Mouse (Mus musculus) left cerebral cortex, adult 2 months (tissue): ENCODE results near the gene Map1lc3b. TPM values are rescaled to one million over a fixed set of nuclear protein-coding genes. Genes with fewer than 3 reads are reported as not detected.
A peak's percentile ranks its signal among the peaks of the same experiment; 100 is the strongest.

Experiments
- DNase-seq, 2 experiments: peaks; one replicate each; pipeline ENCODE4 v3.0.0; 2021 to 2022; ENCODE audit warnings: low spot score in 2 of 2, mixed read lengths in 1 of 2; ENCODE audit errors: extremely low spot score in 1 of 2
- H3K27ac ChIP-seq: fragments of 200-600 bp; 2 replicates; pipeline ENCODE4 v1.8.1; 2022
- H3K4me3 ChIP-seq: fragments of 200-600 bp; 2 replicates; pipeline ENCODE4 v1.8.1; 2022
- CTCF ChIP-seq: fragments of 200-600 bp; IDR thresholded peaks from 2 replicates; pipeline ENCODE4 v1.8.1; 2022; ENCODE audit warnings: antibody characterized with exemption, mild to moderate bottlenecking, moderate library complexity
- intact Hi-C: fragments of 180-260 bp; cut with DNase I; formaldehyde crosslinking; loops from one replicate; pipeline ENCODE4 v1.15.1; 2025
- long read RNA-seq, 2 experiments: library from polyadenylated mRNA; stranded (forward); transcript quantifications; one replicate each; pipeline ENCODE4 v2.0.0; 2021; ENCODE audit warnings: borderline mapping rate in 2 of 2
- total RNA-seq, 2 experiments: library from RNA; stranded (reverse); gene quantifications; 2 replicates each; pipeline ENCODE4 v1.2.3; 2021

The Map1lc3b gene
- 100 to 1,000 TPM; 178 to 181 TPM for total RNA-seq
- long read RNA-seq, experiment 1, full-length matches to known transcripts = 429 of 440 reads
- long read RNA-seq, experiment 1, partial matches to known transcripts = 11 of 440 reads
- long read RNA-seq, experiment 1, other reads (novel, unspliced or antisense) = 0 of 440 reads
- long read RNA-seq, experiment 2, transcript Map1lc3b-201 (4 exons, 2,532 nt) = major isoform, 272 of 283 reads
- long read RNA-seq, experiment 2, partial matches to known transcripts = 4 of 283 reads
- long read RNA-seq, experiment 2, other reads (novel, unspliced or antisense) = 3 of 283 reads

DNA sequence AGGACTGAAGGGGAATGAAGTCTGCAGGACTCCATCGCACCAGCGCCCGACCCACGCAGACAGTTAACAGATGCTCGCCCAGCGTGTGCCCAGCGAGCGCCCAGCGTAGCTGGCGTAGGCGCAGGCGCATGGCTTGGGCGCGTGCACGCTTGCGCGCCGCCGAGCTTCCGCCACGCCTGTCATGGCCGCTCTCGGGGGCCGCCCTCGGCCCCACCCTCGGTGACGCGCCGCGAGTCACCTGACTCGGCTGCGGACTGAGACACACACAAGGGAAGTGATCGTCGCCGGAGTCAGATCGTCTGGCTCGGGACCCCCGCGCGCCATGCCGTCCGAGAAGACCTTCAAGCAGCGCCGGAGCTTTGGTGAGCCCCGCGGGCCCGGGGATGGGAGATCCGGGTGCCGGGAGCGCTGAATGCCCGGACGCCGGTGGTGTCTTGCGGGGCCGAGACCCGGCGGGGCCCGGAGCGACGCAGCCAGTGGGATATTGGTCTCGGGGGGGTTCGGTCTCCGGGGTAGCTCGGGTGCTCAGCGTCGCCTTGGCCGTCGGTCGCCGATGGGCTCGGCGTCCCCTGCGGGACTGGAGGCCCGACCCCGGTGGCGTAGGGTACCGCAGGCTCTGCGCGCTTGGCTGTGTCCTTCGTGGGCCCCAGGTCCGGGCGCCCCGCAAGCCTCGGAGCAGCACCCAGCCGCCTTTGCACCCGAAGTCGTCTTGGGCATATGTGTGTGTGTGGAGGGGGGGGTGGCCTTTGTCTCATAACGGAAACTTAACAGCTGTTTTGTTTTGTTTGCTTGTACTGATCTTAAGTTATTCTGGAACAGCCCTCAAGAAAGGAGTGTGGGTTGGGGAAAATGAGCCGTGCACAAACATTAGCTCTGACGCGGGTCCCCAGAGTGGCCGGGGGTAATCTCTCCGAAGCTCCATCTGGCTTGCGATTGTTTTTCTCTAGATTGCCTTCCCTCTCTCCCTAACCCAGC, at the start of gene Map1lc3b:
Map1lc3b (plus strand) TSS at position 159 of the 975 bp plus-strand sequence.
- Histone ChIP-seq H3K27ac (peak within 1 kb of the TSS; percentile 92), H3K4me3 (peak within 1 kb of the TSS; percentile 99)
- peak; percentile 97 for DNase-seq
- TF ChIP-seq CTCF = no peak; the same call in 1 of the 2 replicates
- intact Hi-C loops = loop anchor here (10.0 kb wide), 1 partner anchor 314 kb away; the partner anchor contains the start of gene Slc7a5

DNA sequence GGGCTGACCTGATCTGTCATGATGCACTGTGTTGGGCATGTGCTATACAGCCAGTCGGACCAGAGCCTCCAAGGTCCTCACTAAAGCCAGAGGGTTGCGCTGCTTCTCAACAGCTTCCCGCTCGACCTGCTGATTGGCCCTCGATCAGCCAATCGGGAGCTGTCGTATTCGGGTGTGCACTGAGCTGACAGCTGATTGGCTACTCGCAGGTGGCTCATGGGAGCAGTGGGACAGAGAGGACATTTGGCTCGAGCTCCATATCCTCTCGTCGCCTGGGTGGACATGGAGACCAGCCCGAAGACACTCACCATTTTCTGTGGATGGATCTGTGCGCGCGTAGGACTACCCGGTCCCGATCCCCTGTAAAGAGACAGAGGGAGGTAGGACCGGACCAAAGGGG, 48.3 kb upstream of the Map1lc3b start:
- Histone ChIP-seq H3K27ac (no peak overlapping the region), H3K4me3 (no peak overlapping the region)
- TF ChIP-seq CTCF = no peak
- intact Hi-C loops = no loop called here
- no peak for DNase-seq

DNA sequence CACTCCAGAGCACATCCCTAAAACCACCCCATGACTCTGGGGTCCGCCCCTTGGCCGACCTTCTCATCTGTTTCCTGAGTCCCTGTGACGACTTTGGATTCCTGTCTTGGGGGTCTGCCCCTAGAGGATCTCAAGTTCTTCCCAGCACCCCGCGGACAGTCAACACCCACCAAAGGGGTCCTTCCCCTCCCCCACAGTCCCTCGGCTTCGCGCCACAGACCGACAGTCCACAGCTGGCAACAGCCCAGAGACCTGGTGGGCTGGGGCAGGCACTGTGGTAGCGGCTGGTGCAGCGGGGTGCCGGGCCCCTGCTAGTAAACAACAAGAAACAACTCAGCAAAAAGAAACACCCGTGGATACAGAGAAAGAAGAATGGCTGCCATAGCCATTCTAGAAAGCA, 47.3 kb upstream of the Map1lc3b start:
- TF ChIP-seq CTCF = no peak
- intact Hi-C loops = no loop called here
- no peak overlapping the region for H3K27ac ChIP-seq
- no peak overlapping the region for H3K4me3 ChIP-seq
- no peak for DNase-seq

DNA sequence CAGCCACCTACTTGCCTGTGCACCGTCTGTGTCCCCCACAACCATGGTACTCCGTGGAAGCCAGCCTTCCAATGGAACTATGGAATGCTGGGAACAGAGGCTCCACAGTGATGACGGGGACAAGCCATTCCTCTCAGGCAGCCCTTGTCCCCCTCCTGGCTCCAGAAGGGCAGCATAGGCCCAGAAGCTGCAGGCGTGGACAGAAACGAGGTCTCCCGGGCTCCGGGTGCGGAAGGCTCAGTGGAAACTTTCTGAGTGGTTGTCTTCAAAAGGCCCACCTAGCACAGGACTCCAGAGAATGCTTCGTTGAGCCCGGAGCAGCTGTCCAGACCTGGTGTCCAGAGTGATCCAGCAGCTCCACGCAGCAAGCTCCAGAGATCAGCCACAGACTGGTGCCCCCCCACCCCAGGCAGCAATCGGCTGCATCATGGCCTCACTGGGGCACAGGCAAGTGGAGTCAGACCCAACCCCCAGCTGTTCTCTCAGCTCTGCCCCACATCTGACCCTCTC, 45.8 kb upstream of the Map1lc3b start, which contains the start of gene 1700018B08Rik:
1700018B08Rik (minus strand) TSS at position 45 of the 510 bp plus-strand sequence.
- Histone ChIP-seq H3K27ac (no peak within 1 kb of the TSS), H3K4me3 (no peak within 1 kb of the TSS)
- no peak for DNase-seq
- intact Hi-C loops = no loop called here
- TF ChIP-seq CTCF = no peak

DNA sequence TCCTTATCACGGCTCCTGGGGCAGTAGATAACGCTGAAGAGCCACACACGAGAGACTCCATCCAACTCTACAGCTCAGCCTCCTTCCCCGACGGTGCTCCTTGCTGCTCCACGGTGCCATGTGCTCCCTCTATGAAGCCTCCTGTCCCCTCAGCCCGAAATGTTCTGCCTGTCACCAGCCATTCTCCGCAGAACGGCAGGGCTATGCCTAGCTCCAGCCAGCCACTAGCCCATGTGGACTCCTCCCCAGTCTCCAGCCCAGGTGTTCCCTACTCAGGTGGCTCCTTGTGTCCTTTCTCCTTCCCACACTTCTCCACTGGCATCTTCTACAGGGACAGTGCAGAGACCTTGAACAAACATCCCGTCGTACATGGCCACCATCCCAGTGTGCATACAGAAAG, 45.2 kb upstream of the Map1lc3b start:
- Histone ChIP-seq H3K4me3 (no peak overlapping the region), H3K27ac (no peak overlapping the region)
- no peak for TF ChIP-seq CTCF
- no peak for DNase-seq
- intact Hi-C loops = no loop called here

DNA sequence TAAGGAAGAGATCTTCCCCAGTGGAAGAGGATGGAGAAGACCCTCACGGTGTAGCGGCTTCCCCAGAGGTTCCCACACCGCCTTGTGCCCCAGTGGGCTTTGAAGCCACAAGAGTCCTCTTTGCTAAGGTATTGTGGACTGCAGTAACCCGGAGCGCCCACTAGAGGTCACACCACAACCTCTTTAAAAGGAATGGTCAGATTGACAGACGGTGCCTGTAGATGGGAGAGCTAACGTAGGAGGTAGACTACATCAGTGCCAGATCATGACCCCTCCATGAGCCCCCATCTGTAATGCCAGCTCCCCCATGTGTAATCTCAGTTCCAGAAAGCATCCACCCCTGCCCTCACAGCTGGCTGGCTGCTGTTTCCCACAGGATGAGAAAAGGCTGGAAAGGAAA, 43.0 kb upstream of the Map1lc3b start:
- no peak overlapping the region for H3K4me3 ChIP-seq
- intact Hi-C loops = loop anchor here (2.0 kb wide), 1 partner anchor 32 kb away; the partner anchor contains the start of gene Fbxo31
- peak; percentile 64 to 68 for DNase-seq
- TF ChIP-seq CTCF = peak; percentile 96
- no peak overlapping the region for H3K27ac ChIP-seq

DNA sequence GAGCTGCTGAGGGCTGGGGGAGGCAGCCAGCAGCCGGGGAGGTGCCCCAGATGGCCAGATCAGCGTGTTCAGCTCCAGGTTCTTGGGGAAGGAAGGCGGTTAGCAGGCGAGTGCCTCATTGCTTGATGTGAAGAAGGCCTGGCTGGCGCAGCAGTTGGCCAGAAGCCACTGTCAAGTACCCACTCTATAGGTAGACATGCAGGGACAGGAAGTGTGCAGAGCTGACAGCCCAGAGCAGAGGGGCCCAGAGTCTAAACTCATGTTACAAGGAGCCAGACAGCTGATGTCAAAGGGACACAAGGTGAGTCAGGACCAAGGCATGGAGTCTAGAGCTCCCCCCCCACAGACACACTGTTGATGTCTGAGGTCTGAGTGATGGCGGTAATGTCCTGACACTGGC, 40.1 kb upstream of the Map1lc3b start:
- no peak for DNase-seq
- H3K4me3 ChIP-seq = no peak overlapping the region
- no peak for TF ChIP-seq CTCF
- no peak overlapping the region for H3K27ac ChIP-seq
- intact Hi-C loops = no loop called here

DNA sequence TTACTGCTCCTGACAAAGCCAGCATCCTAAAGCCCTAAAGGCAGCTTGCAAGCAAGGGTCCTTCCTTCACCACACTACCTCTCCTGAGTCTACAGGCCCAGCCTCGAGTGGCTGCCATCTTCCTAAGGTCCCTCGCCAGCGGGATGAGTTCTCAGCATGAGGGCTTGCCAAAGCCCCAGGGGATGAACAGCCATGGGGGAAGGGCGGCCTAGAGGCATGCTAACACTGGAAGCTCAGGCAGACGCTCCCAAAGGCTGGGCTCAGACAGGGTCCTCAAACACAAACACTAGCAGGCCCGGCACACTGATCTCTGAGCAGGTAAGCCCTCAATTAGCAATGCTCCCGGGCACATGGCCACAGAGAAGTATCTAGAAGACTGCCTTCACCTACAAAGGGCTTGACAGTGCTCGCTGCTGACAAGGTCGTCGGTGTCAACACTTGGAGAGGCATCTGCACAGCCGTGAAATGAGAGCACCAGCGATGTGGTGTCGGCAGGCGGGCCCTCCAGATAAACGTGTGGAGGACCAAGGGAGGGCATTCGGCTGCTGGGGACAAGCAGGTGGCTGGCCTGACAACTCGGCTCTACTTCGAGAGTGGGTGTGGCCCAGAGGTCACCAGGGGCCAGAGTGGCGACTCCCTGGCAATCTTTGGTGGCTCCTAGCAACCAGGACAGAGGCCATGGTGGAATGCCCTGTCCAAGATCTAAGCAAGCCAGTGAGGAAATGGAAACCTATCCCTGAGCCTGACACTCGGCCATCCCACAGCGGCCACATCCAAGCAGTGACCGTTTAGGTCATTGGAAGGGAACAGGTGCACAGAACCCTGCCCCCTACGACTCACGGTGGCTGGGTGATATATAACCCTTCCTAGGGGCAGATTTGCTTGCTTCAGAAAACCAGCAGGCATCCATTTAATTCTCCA, 38.8 kb upstream of the Map1lc3b start:
- intact Hi-C loops = no loop called here
- DNase-seq = no peak
- H3K4me3 ChIP-seq = no peak overlapping the region
- no peak for TF ChIP-seq CTCF
- no peak overlapping the region for H3K27ac ChIP-seq

DNA sequence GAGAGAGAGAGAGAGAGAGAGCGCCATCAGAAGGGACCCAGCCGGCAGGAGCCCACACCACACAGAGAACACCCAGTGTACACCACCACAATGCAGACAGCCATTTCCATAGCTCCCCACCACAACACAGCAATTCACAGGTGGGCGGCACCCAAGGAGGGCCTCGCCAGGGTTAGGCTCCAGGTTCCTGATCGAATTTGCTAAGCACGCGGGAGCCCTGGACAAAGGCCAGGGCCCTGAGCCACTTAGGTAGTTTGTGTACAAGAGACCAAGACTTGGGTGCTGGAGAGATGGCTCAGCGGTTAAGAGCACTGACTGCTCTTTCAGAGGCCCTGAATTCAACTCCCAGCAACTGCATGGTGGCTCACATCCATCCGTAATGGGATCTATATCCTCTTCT, 37.7 kb upstream of the Map1lc3b start:
- no peak for DNase-seq
- intact Hi-C loops = no loop called here
- Histone ChIP-seq H3K27ac (no peak overlapping the region), H3K4me3 (no peak overlapping the region)
- TF ChIP-seq CTCF = no peak

DNA sequence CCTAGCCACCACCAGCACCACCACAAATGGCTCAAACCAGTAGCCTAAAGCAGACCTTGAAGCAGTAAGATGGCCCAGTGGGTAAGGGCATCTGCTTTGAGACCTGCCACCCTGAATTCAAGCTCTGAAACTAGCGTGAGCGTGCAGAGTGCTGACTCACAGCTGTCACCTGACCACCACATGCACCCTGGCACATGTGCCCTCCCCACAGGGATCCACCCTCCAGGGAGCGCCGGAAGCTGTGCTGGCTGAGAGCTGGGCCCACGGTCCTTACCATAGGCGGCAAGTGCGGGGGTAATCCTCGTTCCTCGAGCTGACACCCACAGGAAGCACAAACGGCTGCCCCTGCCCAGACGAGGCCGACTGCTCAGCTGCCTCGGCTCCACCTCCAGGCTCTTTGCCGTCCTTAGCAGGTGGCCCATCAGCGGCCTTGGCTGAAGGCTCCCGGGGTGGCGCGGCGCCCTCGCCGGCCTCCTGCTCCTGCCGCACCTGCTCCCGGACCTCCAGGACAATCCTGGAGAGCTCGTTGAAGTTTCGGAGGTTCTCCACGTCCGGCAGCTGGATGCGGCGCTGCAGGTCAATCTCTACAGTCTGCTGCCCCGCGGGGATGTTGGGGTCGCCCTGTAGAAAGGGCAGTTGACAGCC, 36.2 kb upstream of the Map1lc3b start:
- intact Hi-C loops = no loop called here
- TF ChIP-seq CTCF = no peak

DNA sequence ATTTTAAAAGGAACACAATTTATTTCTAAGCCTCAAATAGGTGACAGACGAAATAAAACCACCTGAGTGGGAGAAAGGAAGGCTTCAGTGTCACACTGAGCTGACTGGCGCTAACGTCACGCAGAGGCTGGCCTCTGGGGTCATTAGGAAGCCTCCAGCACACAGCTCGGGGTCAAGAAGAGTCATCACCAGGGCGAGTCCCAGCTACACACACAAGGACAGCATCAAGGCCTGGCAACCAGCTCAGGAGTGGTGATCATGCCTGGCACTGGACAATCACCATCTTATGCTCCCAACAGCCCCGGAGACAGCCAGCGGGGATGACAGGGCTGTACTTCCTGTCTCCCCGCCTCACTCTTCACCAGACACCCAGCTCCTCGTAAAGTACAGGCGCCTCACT, 32.4 kb upstream of the Map1lc3b start:
- intact Hi-C loops = no loop called here
- no peak for DNase-seq
- Histone ChIP-seq H3K4me3 (no peak overlapping the region), H3K27ac (no peak overlapping the region)
- no peak for TF ChIP-seq CTCF

More for the DNA sequence above, 36.2 kb upstream of the Map1lc3b start:
- no peak overlapping the region for H3K4me3 ChIP-seq
- no peak for DNase-seq
- no peak overlapping the region; the same call in 1 of the 2 replicates for H3K27ac ChIP-seq
